Mouse (Mus musculus): ENCODE results near the gene Dctn1.

- TF ChIP-seq CTCF (IDR thresholded peaks at IDR 0.05; ENCODE audit: low read depth, low read length) (no peak), POLR2A (IDR thresholded peaks at IDR 0.05; ENCODE audit: borderline replicate concordance, low read depth, low read length) (no peak)
Measured at GRCm38 (mm10) chr6:83117616-83118015, 48.1 kb upstream of the Dctn1 start.
